Comparison of ENCODE assay signal across 19 mouse cellular contexts in genomic region chr3:102980349-102980736, GRCm38 (mm10). TPM values are rescaled to one million over a fixed set of nuclear protein-coding genes. Genes with fewer than 3 reads are reported as not detected.
DNase-seq lines count a peak whose midpoint lies in the region; ATAC-seq lines count a peak whose summit lies in the region.
"Had no signal": no experiment of that assay in that cellular context is flagged by ENCODE, and none has a peak within 500 bp of the region (broad histone marks: within the 10 kb centered on the region; RNA-seq: fewer than 3 reads in every experiment).

No protein-coding gene starts in this region.

- no peaks in the 10 kb centered on the region; the same call in 1 of the 2 replicates for H3K4me1 ChIP-seq in heart, embryonic 11.5 days (ENCODE audit: control insufficient read depth, insufficient read depth, low read length)
- 0 out of 2 replicates have a peak, but pooled peaks cover 5% of the 10 kb centered on the region for H3K4me1 ChIP-seq in forebrain, embryonic 14.5 days (ENCODE audit: control insufficient read depth, insufficient read depth, low read length)
- peaks cover 4% of the 10 kb centered on the region for H3K4me1 ChIP-seq in hindbrain, embryonic 16.5 days (ENCODE audit: control insufficient read depth, insufficient read depth, low read depth, low read length)
- 0 out of 2 replicates have a peak, but pooled peaks cover 3% of the 10 kb centered on the region for H3K4me1 ChIP-seq in neural tube, embryonic 12.5 days

- ATAC-seq in heart, embryonic 11.5 days (replicated peaks; ENCODE audit: insufficient number of reproducible peaks, low FRiP score, low TSS enrichment) = no peak
- peak; percentile 38; the same call in 1 of the 2 replicates for ATAC-seq in forebrain, embryonic 14.5 days
- ATAC-seq in hindbrain, embryonic 16.5 days = no peak
- ATAC-seq in neural tube, embryonic 12.5 days (ENCODE audit: low FRiP score, low read depth) = 0 out of 2 replicates have a peak, but pooled peaks have one; percentile 54
- ATAC-seq: activated CD4-positive, CD25-positive, alpha-beta regulatory T cell, adult 4 months had no signal

- H3K27me3 ChIP-seq in heart, embryonic 11.5 days (ENCODE audit: control insufficient read depth, insufficient read depth, low read length) = no peaks in the 10 kb centered on the region
- H3K27me3 ChIP-seq in forebrain, embryonic 14.5 days (replicated peaks; ENCODE audit: control insufficient read depth, insufficient read depth, low read length) = no peaks in the 10 kb centered on the region
- no peaks in the 10 kb centered on the region for H3K27me3 ChIP-seq in hindbrain, embryonic 16.5 days (replicated peaks; ENCODE audit: control insufficient read depth, insufficient read depth, low read length)
- H3K27me3 ChIP-seq in neural tube, embryonic 12.5 days (replicated peaks) = no peaks in the 10 kb centered on the region
- H3K27me3 ChIP-seq: CH12.LX had no signal

- no peak overlapping the region for H3K27ac ChIP-seq in heart, embryonic 11.5 days (ENCODE audit: low read depth, low read length)
- H3K27ac ChIP-seq in forebrain, embryonic 14.5 days (ENCODE audit: low read depth, low read length) = peak overlapping the region; percentile 86; the same call in 1 of the 2 replicates
- peak overlapping the region; percentile 72; the same call in 1 of the 2 replicates for H3K27ac ChIP-seq in hindbrain, embryonic 16.5 days (ENCODE audit: low read depth, low read length)
- peak overlapping the region; percentile 23; the same call in 1 of the 2 replicates for H3K27ac ChIP-seq in neural tube, embryonic 12.5 days

- WGBS in heart, embryonic 11.5 days (ENCODE audit: insufficient replicate concordance) = 59% methylated on average over 3 of the region's 3 CpGs
- WGBS in forebrain, embryonic 14.5 days = 22% methylated on average over 3 of the region's 3 CpGs
- WGBS in hindbrain, embryonic 16.5 days = 18% methylated on average over 3 of the region's 3 CpGs
- WGBS in neural tube, embryonic 12.5 days = 52% methylated on average over 3 of the region's 3 CpGs

- DNase-seq in heart, adult 8-10 months (ENCODE audit: low spot score) = no peak
- DNase-seq in forebrain, embryonic 14.5 days (ENCODE audit: low spot score) = no peak
- no peak for DNase-seq in lung, adult 18-20 months
- DNase-seq in spleen, postnatal 14 days (ENCODE audit: low spot score in 2 of 2) = no peak
- no peak for DNase-seq in cerebellum, adult 11 months
- DNase-seq: cerebellum, adult 11-12 months; heart, postnatal 14 days had no signal

- H3K9me3 ChIP-seq in heart, embryonic 11.5 days (replicated peaks; ENCODE audit: control insufficient read depth, low read length) = no peaks in the 10 kb centered on the region
- H3K9me3 ChIP-seq in forebrain, embryonic 14.5 days (replicated peaks; ENCODE audit: control insufficient read depth, low read length) = no peaks in the 10 kb centered on the region
- H3K9me3 ChIP-seq in hindbrain, embryonic 16.5 days (ENCODE audit: control insufficient read depth, low read length) = no peaks in the 10 kb centered on the region
- no peaks in the 10 kb centered on the region for H3K9me3 ChIP-seq in neural tube, embryonic 12.5 days

- no peak overlapping the region for H3K4me3 ChIP-seq in heart, embryonic 11.5 days (ENCODE audit: low read depth, low read length)
- H3K4me3 ChIP-seq in forebrain, embryonic 14.5 days (ENCODE audit: low read depth, low read length) = 0 out of 2 replicates have a peak overlapping the region, but pooled peaks have one; percentile 6
- peak overlapping the region; percentile 0; the same call in 1 of the 2 replicates for H3K4me3 ChIP-seq in hindbrain, embryonic 16.5 days (ENCODE audit: low read length)
- H3K4me3 ChIP-seq in neural tube, embryonic 12.5 days = peak overlapping the region; percentile 13; the same call in 1 of the 2 replicates

- H3K36me3 ChIP-seq in heart, embryonic 11.5 days (ENCODE audit: control insufficient read depth, insufficient read depth, low read length) = no peaks in the 10 kb centered on the region
- H3K36me3 ChIP-seq in forebrain, embryonic 14.5 days (ENCODE audit: control insufficient read depth, insufficient read depth, low read length) = no peaks in the 10 kb centered on the region
- H3K36me3 ChIP-seq in hindbrain, embryonic 16.5 days (ENCODE audit: control insufficient read depth, insufficient read depth, low read length) = no peaks in the 10 kb centered on the region
- H3K36me3 ChIP-seq in neural tube, embryonic 12.5 days = no peaks in the 10 kb centered on the region

- H3K9ac ChIP-seq in heart, embryonic 11.5 days (ENCODE audit: low read depth, low read length) = no peak overlapping the region
- peak overlapping the region; percentile 61 for H3K9ac ChIP-seq in forebrain, embryonic 14.5 days (ENCODE audit: low read length)
- peak overlapping the region; percentile 39; the same call in 1 of the 2 replicates for H3K9ac ChIP-seq in hindbrain, embryonic 16.5 days (ENCODE audit: low read depth, low read length)
- peak overlapping the region; percentile 36 for H3K9ac ChIP-seq in neural tube, embryonic 12.5 days

- H3K4me2 ChIP-seq in heart, embryonic 11.5 days = peak overlapping the region; percentile 40
- peak overlapping the region; percentile 47 for H3K4me2 ChIP-seq in forebrain, embryonic 14.5 days (ENCODE audit: low read length)
- H3K4me2 ChIP-seq in hindbrain, embryonic 16.5 days (ENCODE audit: low read length) = peak overlapping the region; percentile 52
- peak overlapping the region; percentile 35 for H3K4me2 ChIP-seq in neural tube, embryonic 12.5 days (replicated peaks)

RNA-seq across cellular contexts. Expression of gene Sike1, which starts 15.2 kb away (rescaled TPM):
- polyA plus RNA-seq in heart, embryonic 11.5 days (2014; fragmentation: Nextera tagmentation; extraction: Ambion mirVana) = 88.0 and 89.4 TPM in 2 replicates
- 10 to 100 TPM; 56.5 to 60.9 (median 59.3) TPM for total RNA-seq in heart, adult 8-10 months (2022)
- polyA plus RNA-seq in forebrain, embryonic 14.5 days (2014; fragmentation: Nextera tagmentation; extraction: Ambion mirVana) = 50.6 and 67.8 TPM in 2 replicates
- polyA plus RNA-seq in hindbrain, embryonic 16.5 days (2015; fragmentation: Nextera tagmentation; extraction: Ambion mirVana) = 58.0 and 60.8 TPM in 2 replicates
- 61.9 and 78.6 TPM in 2 replicates for polyA plus RNA-seq in neural tube, embryonic 12.5 days (2016; fragmentation: Nextera tagmentation; extraction: Ambion mirVana)

RNA-seq across cellular contexts. Expression of gene Nr1h5, which starts 16.4 kb away (rescaled TPM):
- polyA plus RNA-seq in heart, embryonic 11.5 days (2014; fragmentation: Nextera tagmentation; extraction: Ambion mirVana) = 0.32 and 0.64 TPM in 2 replicates
- not detected for total RNA-seq in heart, adult 8-10 months (2022)
- 0.09 TPM in 1 of 2 replicates, not detected in the other for polyA plus RNA-seq in forebrain, embryonic 14.5 days (2014; fragmentation: Nextera tagmentation; extraction: Ambion mirVana)
- polyA plus RNA-seq in hindbrain, embryonic 16.5 days (2015; fragmentation: Nextera tagmentation; extraction: Ambion mirVana) = 0.09 TPM in 1 of 2 replicates, not detected in the other
- polyA plus RNA-seq in neural tube, embryonic 12.5 days (2016; fragmentation: Nextera tagmentation; extraction: Ambion mirVana) = 0.13 and 0.16 TPM in 2 replicates
- total RNA-seq: CH12.LX; left cerebral cortex, adult 8-10 months; megakaryocyte-erythroid progenitor cell, adult 5-6 weeks had no signal
- polyA plus RNA-seq: activated CD4-positive, CD25-positive, alpha-beta regulatory T cell, adult 4 months; cortical plate, adult 2 months; kidney, embryonic 14.5 days; lung, embryonic 16.5 days had no signal

RNA-seq across cellular contexts. Expression of gene Csde1, which starts 39.9 kb away (rescaled TPM):
- polyA plus RNA-seq in heart, embryonic 11.5 days (2014; fragmentation: Nextera tagmentation; extraction: Ambion mirVana) = 335 and 357 TPM in 2 replicates
- total RNA-seq in heart, adult 8-10 months (2022) = 100 to 1,000 TPM; 544 to 568 (median 560) TPM
- 525 and 610 TPM in 2 replicates for polyA plus RNA-seq in forebrain, embryonic 14.5 days (2014; fragmentation: Nextera tagmentation; extraction: Ambion mirVana)
- polyA plus RNA-seq in hindbrain, embryonic 16.5 days (2015; fragmentation: Nextera tagmentation; extraction: Ambion mirVana) = 312 and 328 TPM in 2 replicates
- polyA plus RNA-seq in neural tube, embryonic 12.5 days (2016; fragmentation: Nextera tagmentation; extraction: Ambion mirVana) = 480 and 531 TPM in 2 replicates

RNA-seq across cellular contexts. Expression of gene Sycp1, which starts 44.4 kb away (rescaled TPM):
- polyA plus RNA-seq in heart, embryonic 11.5 days (2014; fragmentation: Nextera tagmentation; extraction: Ambion mirVana) = not detected in 2 replicates
- total RNA-seq in heart, adult 8-10 months (2022) = not detected
- not detected in 2 replicates for polyA plus RNA-seq in forebrain, embryonic 14.5 days (2014; fragmentation: Nextera tagmentation; extraction: Ambion mirVana)
- not detected in 2 replicates for polyA plus RNA-seq in hindbrain, embryonic 16.5 days (2015; fragmentation: Nextera tagmentation; extraction: Ambion mirVana)
- not detected in 2 replicates for polyA plus RNA-seq in neural tube, embryonic 12.5 days (2016; fragmentation: Nextera tagmentation; extraction: Ambion mirVana)
- total RNA-seq: CH12.LX; heart, postnatal 14 days; left cerebral cortex, adult 8-10 months; liver, adult 2 months; megakaryocyte-erythroid progenitor cell, adult 5-6 weeks had no signal
- polyA plus RNA-seq: cortical plate, adult 2 months; gonadal fat pad, adult 2 months; kidney, embryonic 14.5 days; liver, adult 2 months; lung, embryonic 16.5 days had no signal

Comparison
In these comparisons a context has a peak if more than half of its experiments do, and no peak if none do; other contexts are left out.
1. ATAC-seq: peak in forebrain, embryonic 14.5 days (single experiment) and neural tube, embryonic 12.5 days (single experiment); none in heart, embryonic 11.5 days (single experiment) and hindbrain, embryonic 16.5 days (single experiment).
2. Peak in every context shown above with its lines, with median percentiles within 50 percentile points of each other: H3K4me2 ChIP-seq.